Mouse (Mus musculus): ENCODE data around the gene Rbm19.

Rbm19 gene

DNA sequence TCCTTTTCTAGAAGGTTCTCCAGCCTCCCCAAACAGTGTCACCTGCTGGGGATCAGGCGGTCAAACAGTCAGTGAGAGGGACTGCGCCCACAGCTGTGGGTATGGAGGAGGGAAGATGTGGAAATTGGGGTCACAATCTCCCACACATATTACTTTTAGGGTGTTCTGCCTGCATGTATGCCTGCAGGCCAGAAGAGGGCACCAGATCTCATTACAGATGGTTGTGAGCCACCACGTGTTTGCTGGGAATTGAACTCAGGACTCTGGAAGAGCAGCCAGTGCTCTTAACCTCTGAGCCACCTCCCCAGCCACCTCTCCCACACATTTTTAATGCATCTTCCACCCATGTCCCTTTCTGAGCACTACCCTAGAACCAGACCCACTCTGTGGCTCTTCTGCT, 88.1 kb downstream of the Rbm19 start:
- DNase-seq (ENCODE audit: low spot score): no peak

DNA sequence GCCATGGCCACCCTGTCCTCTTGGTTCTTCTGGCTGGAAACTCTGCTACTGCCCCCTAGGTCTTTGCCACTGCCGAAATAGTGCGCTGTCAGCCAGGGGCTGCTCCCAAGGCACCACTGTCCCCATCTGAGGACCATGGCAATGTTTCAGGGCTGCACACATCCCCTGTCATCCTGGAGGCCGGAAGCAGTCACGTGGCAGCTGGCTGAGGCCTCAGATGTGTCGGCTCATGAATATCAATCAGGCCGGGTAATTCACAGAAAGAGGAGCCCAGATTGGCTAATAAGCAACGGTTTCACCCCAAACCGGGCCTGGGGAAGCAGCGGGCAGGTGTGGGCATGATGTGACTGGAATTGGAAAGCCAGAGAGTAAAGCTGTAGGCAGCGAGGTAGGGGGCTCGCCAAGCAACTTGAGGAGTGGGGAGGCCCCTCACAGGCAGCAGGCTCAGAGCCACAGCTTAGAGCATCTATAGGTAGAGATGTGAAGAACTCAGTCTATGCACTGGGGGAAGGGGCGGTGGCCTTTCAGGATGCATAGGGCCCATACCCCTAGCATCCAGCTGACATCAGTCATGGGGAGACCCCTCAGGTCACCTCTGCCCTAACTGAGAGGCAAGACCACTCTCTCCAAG, 90.2 kb downstream of the Rbm19 start:
- DNase-seq (ENCODE audit: low spot score): no peak

DNA sequence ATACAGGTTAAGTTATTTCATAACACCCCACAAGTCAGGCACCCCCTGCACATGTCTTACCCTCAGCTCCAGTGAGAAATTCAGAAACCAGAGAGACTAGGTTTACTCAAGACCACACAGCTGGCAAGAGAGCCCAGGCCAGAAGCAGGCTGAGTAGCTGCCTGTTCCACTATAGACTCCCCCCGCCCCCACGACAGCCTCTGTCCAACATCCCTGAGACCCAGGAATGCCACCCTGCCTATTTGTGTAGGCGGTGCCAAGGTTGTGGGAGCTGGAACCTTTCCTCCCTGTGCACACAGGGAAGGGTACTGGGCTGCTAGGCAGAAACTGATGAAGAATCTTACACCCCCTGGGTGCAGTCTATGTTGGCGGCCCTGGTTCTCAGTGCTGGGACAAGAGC, 91.2 kb downstream of the Rbm19 start:
- no peak for DNase-seq (ENCODE audit: low spot score)

GRCm38 (mm10) chr5:120210668-120211067, 94.4 kb downstream of the Rbm19 start:
- DNase-seq (ENCODE audit: low spot score): no peak

GRCm38 (mm10) chr5:120211182-120211581, 94.9 kb downstream of the Rbm19 start:
- no peak for DNase-seq (ENCODE audit: low spot score)

DNA sequence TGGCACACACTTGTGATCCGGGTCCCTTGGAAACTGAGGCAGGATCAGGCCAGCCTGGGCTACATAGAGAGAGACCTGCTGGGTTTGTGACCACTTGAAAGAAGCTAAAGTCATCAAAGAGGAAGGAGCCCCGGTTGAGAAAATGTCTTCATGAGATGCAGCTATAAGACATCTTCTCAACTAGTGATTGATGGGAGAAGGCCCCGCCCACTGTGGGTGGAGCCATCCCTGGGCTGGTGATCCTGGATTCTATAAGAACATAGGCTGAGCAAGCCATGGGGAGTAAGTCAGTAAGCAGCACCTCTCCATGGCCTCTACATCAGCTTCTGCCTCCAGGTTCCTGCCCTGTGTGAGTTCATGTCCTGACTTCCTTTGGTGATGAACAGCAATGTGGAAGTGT, 98.2 kb downstream of the Rbm19 start:
- DNase-seq (ENCODE audit: low spot score): no peak

DNA sequence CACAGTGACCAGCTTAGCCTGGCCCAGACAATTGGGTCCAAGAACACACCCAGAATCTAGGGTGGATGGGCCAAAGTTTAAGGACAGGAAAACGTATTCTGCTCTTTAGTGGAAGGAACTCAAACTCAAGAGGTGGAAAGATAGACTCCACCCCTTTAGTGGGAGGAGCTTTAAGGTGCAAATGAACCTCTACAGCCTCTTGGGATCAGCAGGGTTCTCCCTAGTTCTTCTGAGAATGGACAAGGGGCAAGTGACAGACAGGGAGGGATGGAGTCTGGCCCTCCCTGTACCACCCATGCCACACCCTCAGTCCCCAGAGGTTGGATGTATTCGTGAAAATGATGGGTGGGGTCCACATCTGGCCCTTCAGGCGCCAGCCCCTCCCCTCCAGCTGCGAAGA, 105.0 kb downstream of the Rbm19 start:
- no peak for DNase-seq (ENCODE audit: low spot score)

- DNase-seq (ENCODE audit: low spot score): no peak
Observed at GRCm38 (mm10) chr5:120225383-120225782, 109.1 kb downstream of the Rbm19 start.

DNA sequence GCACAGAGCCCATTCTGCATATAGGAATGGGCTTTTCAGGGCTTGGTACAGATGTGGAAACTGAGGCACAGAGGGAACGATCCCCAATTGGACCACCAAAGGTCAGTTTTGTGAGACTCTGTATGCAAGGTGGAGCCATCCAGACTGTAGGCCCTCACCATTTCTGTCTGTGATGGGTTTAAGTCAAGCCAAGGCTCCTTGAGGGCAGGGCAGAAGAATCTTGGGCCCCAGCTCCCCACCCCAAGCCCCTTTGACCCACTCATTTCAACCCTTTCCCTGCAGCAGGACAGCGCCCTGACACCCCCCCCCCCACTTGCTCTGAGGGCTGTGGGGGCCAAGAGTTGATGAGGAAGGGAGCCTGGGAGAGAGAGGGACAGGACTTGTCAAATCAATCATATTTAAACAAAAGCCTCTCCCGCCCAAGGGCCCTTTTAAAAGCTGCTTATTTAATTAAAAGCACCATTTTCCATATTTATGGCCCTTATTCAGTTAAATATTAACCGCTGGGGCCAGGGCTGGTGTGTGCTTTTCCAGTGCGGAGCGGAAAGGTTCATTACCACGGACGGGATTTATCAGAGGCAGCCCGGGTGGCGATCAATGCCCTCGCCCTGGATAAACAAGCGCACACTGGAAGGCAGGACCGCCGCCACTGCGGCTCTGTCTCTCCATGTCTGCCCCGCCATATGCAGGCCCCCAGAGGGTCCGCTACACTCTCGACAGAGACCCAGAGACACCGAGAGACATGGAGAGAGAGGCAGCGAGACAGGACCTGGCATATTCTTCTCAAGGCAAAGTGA, 112.5 kb downstream of the Rbm19 start:
- DNase-seq (ENCODE audit: low spot score): no peak

- no peak for DNase-seq (ENCODE audit: low spot score)
Observed at GRCm38 (mm10) chr5:120231435-120232147, 115.3 kb downstream of the Rbm19 start.

GRCm38 (mm10) chr5:120235147-120235546, 118.9 kb downstream of the Rbm19 start:
- DNase-seq (ENCODE audit: low spot score): no peak

GRCm38 (mm10) chr5:120235571-120235970, 119.3 kb downstream of the Rbm19 start:
- no peak for DNase-seq (ENCODE audit: low spot score)

- no peak for DNase-seq (ENCODE audit: low spot score)
Observed at GRCm38 (mm10) chr5:120240071-120240470, 123.8 kb downstream of the Rbm19 start.

GRCm38 (mm10) chr5:120245336-120245735, 129.1 kb downstream of the Rbm19 start:
- no peak for DNase-seq (ENCODE audit: low spot score)

Measured in c-Kit-positive CD71-positive TER-119-positive erythroid progenitor cells, embryonic 14.5 days (primary cell).